Mouse (Mus musculus): Measurements from ENCODE around the gene Cacna1f. TPM values are rescaled to one million over a fixed set of nuclear protein-coding genes. Genes with fewer than 3 reads are reported as not detected.

The Cacna1f gene
- polyA plus RNA-seq, 1 experiment from 2014 or later = 0.04 TPM

GRCm38 (mm10) chrX:7664791-7665190 is 57.9 kb downstream of the Cacna1f start:
- Histone ChIP-seq H3K4me2 (no peak overlapping the region), H3K4me1 (peaks cover 2% of the 10 kb centered on the region), H3K27ac (no peak overlapping the region), H3K27me3 (replicated peaks) (no peaks in the 10 kb centered on the region), H3K4me3 (no peak overlapping the region), H3K9ac (no peak overlapping the region), H3K36me3 (peaks cover 12% of the 10 kb centered on the region), H3K9me3 (replicated peaks) (no peaks in the 10 kb centered on the region)
- WGBS (ENCODE audit: insufficient replicate concordance) = 86% methylated on average over 11 of the region's 11 CpGs
- no peak for ATAC-seq

- Histone ChIP-seq H3K4me3 (no peak overlapping the region), H3K36me3 (peaks cover 12% of the 10 kb centered on the region), H3K9ac (no peak overlapping the region), H3K27ac (no peak overlapping the region), H3K27me3 (replicated peaks) (no peaks in the 10 kb centered on the region), H3K4me2 (no peak overlapping the region), H3K9me3 (replicated peaks) (no peaks in the 10 kb centered on the region), H3K4me1 (peaks cover 13% of the 10 kb centered on the region)
- ATAC-seq = no peak
- 69% methylated on average over 21 of the region's 21 CpGs for WGBS (ENCODE audit: insufficient replicate concordance)
Measured at GRCm38 (mm10) chrX:7665739-7666502, 59.0 kb downstream of the Cacna1f start.

GRCm38 (mm10) chrX:7670390-7670881 is 63.6 kb downstream of the Cacna1f start:
- peak; percentile 71 for ATAC-seq
- H3K27ac ChIP-seq = no peak overlapping the region
- H3K4me2 ChIP-seq = peak overlapping the region; percentile 74
- 18% methylated on average over 17 of the region's 19 CpGs for whole genome bisulfite sequencing (ENCODE audit: insufficient replicate concordance)
- no peaks in the 10 kb centered on the region for H3K27me3 ChIP-seq (replicated peaks)
- peak overlapping the region; percentile 55 for H3K4me3 ChIP-seq
- no peaks in the 10 kb centered on the region for H3K9me3 ChIP-seq (replicated peaks)
- peaks cover 28% of the 10 kb centered on the region for H3K4me1 ChIP-seq
- peaks cover 7% of the 10 kb centered on the region for H3K36me3 ChIP-seq
- H3K9ac ChIP-seq = peak overlapping the region; percentile 53

GRCm38 (mm10) chrX:7670921-7671623 is 64.2 kb downstream of the Cacna1f start, which contains the start of gene Plp2:
Gene Plp2 (minus strand): TSS chrX:7671390.
- Histone ChIP-seq H3K27me3 (replicated peaks) (no peaks in the 10 kb centered on the region), H3K4me1 (peaks cover 28% of the 10 kb centered on the region), H3K36me3 (peaks cover 7% of the 10 kb centered on the region), H3K9me3 (replicated peaks) (no peaks in the 10 kb centered on the region), H3K4me2 (peak within 1 kb of the TSS; percentile 74), H3K27ac (0 out of 2 replicates have a peak within 1 kb of the TSS, but pooled peaks have one; percentile 6), H3K4me3 (peak within 1 kb of the TSS; percentile 55), H3K9ac (peak within 1 kb of the TSS; percentile 53)
- 10% methylated on average over 33 of the region's 36 CpGs for WGBS (ENCODE audit: insufficient replicate concordance)
- ATAC-seq = peak; percentile 35

- Histone ChIP-seq H3K9ac (no peak overlapping the region), H3K36me3 (0 out of 2 replicates have a peak, but pooled peaks cover 3% of the 10 kb centered on the region), H3K4me3 (no peak overlapping the region), H3K4me1 (peaks cover 28% of the 10 kb centered on the region), H3K4me2 (no peak overlapping the region), H3K27ac (no peak overlapping the region), H3K27me3 (replicated peaks) (no peaks in the 10 kb centered on the region), H3K9me3 (replicated peaks) (no peaks in the 10 kb centered on the region)
- no peak for ATAC-seq
- WGBS (ENCODE audit: insufficient replicate concordance) = 30% methylated on average over 6 of the region's 6 CpGs
Measured at GRCm38 (mm10) chrX:7672739-7673138, 65.9 kb downstream of the Cacna1f start.

- Histone ChIP-seq H3K27me3 (replicated peaks) (no peaks in the 10 kb centered on the region), H3K36me3 (0 out of 2 replicates have a peak, but pooled peaks cover 1% of the 10 kb centered on the region), H3K27ac (peak overlapping the region; percentile 12; the same call in 1 of the 2 replicates), H3K9me3 (replicated peaks) (no peaks in the 10 kb centered on the region), H3K4me2 (peak overlapping the region; percentile 67), H3K4me1 (peaks cover 28% of the 10 kb centered on the region), H3K4me3 (peak overlapping the region; percentile 41), H3K9ac (peak overlapping the region; percentile 50; the same call in 1 of the 2 replicates)
- peak; percentile 44; the same call in 1 of the 2 replicates for ATAC-seq
- WGBS (ENCODE audit: insufficient replicate concordance) = 25% methylated on average over 12 of the region's 12 CpGs
Measured at GRCm38 (mm10) chrX:7673578-7674281, 66.8 kb downstream of the Cacna1f start.

GRCm38 (mm10) chrX:7674284-7675000 is 67.6 kb downstream of the Cacna1f start:
- H3K9me3 ChIP-seq (replicated peaks) = no peaks in the 10 kb centered on the region
- H3K36me3 ChIP-seq = no peaks in the 10 kb centered on the region
- WGBS (ENCODE audit: insufficient replicate concordance) = 16% methylated on average over 27 of the region's 28 CpGs
- H3K4me3 ChIP-seq = peak overlapping the region; percentile 41
- peak; percentile 27; the same call in 1 of the 2 replicates for ATAC-seq
- H3K4me2 ChIP-seq = peak overlapping the region; percentile 67
- H3K9ac ChIP-seq = peak overlapping the region; percentile 50
- peak overlapping the region; percentile 12; the same call in 1 of the 2 replicates for H3K27ac ChIP-seq
- no peaks in the 10 kb centered on the region for H3K27me3 ChIP-seq (replicated peaks)
- peaks cover 31% of the 10 kb centered on the region for H3K4me1 ChIP-seq

GRCm38 (mm10) chrX:7675001-7675380 is 68.1 kb downstream of the Cacna1f start:
- Histone ChIP-seq H3K4me3 (peak overlapping the region; percentile 41), H3K9ac (peak overlapping the region; percentile 50; the same call in 1 of the 2 replicates), H3K27me3 (replicated peaks) (no peaks in the 10 kb centered on the region), H3K36me3 (no peaks in the 10 kb centered on the region), H3K9me3 (replicated peaks) (no peaks in the 10 kb centered on the region), H3K27ac (no peak overlapping the region), H3K4me2 (peak overlapping the region; percentile 67), H3K4me1 (peaks cover 29% of the 10 kb centered on the region)
- ATAC-seq = no peak
- 15% methylated on average over 10 of the region's 10 CpGs for WGBS (ENCODE audit: insufficient replicate concordance)

GRCm38 (mm10) chrX:7678986-7679385 is 72.1 kb downstream of the Cacna1f start:
- Histone ChIP-seq H3K4me1 (peaks cover 11% of the 10 kb centered on the region; the same call in 1 of the 2 replicates), H3K27ac (no peak overlapping the region), H3K27me3 (replicated peaks) (no peaks in the 10 kb centered on the region; the same call in 1 of the 2 replicates), H3K9ac (no peak overlapping the region), H3K4me2 (no peak overlapping the region), H3K36me3 (no peaks in the 10 kb centered on the region), H3K4me3 (no peak overlapping the region), H3K9me3 (replicated peaks) (no peaks in the 10 kb centered on the region)
- WGBS (ENCODE audit: insufficient replicate concordance) = 32% methylated on average over 3 of the region's 3 CpGs
- ATAC-seq = no peak

GRCm38 (mm10) chrX:7679405-7680056 is 72.6 kb downstream of the Cacna1f start:
- no peak overlapping the region for H3K9ac ChIP-seq
- no peaks in the 10 kb centered on the region for H3K36me3 ChIP-seq
- H3K4me3 ChIP-seq = peak overlapping the region; percentile 27
- H3K9me3 ChIP-seq (replicated peaks) = no peaks in the 10 kb centered on the region
- ATAC-seq = peak; percentile 93
- no peak overlapping the region for H3K27ac ChIP-seq
- WGBS (ENCODE audit: insufficient replicate concordance) = 9% methylated on average over 27 of the region's 27 CpGs
- H3K27me3 ChIP-seq (replicated peaks) = no peaks in the 10 kb centered on the region; the same call in 1 of the 2 replicates
- H3K4me2 ChIP-seq = peak overlapping the region; percentile 58
- H3K4me1 ChIP-seq = 0 out of 2 replicates have a peak, but pooled peaks cover 8% of the 10 kb centered on the region
